Mouse (Mus musculus) cortical plate, adult 2 months (tissue): ENCODE results near the gene Tmem102.

Experiments used
- CTCF ChIP-seq: fragments of 200-500 bp; IDR thresholded peaks from 2 replicates; pipeline ENCODE4 v1.5.1; 2011; ENCODE audit warnings: mild to moderate bottlenecking, control low read depth, low read length; ENCODE audit not compliant: insufficient read depth; ENCODE audit errors: extremely low read depth
- POLR2A ChIP-seq: fragments of 200-500 bp; IDR thresholded peaks from 2 replicates; pipeline ENCODE4 v1.6.1; 2011; ENCODE audit warnings: mild to moderate bottlenecking, low read length, control low read depth; ENCODE audit not compliant: insufficient read depth; ENCODE audit errors: extremely low read depth

DNA sequence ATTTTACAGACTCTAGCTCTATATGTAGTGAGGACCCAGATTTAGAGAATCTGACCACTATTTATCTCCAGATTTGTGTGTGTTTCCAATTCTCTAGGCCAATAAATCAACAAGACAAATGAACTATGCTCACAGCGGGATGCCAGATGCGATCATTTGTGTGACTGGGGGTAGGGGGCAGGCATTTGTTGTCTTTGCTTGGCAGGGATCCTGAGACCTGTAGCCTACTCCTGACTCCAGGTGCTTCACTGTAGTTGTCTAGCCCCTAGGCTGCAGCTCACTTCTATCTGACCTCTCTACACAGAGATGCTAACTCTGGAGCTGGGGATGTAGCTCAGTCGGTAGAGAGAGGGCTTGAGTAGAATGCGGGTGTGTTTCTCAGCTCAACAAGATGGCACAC lies 23.6 kb downstream of the Tmem102 start:
- TF ChIP-seq CTCF = no peak
- no peak for TF ChIP-seq POLR2A
